Mouse (Mus musculus) heart, embryonic 14.5 days (tissue): ENCODE results near the gene Wdr47. TPM values are rescaled to one million over a fixed set of nuclear protein-coding genes. Genes with fewer than 3 reads are reported as not detected.

Source experiments
- ATAC-seq: fragments of 200-750 bp; cut with Nextera tagmentation; 2 replicates; pipeline ENCODE4 v1.8.0; 2017; ENCODE audit warnings: low read depth, moderate TSS enrichment; ENCODE audit not compliant: insufficient number of reproducible peaks, insufficient read depth, low FRiP score
- H3K27ac ChIP-seq, 2 experiments: fragments of 200-500 bp in 1 of 2; fragments of 300-500 bp in 1 of 2; sonication (generic) in 1 of 2; replicated peaks in 1 of 2; 2 replicates each; pipeline ENCODE4 v1.5.1; 2012 to 2014; ENCODE audit warnings: low read depth in 2 of 2, low read length in 2 of 2, control low read depth in 1 of 2, mild to moderate bottlenecking in 1 of 2, mixed read lengths in 1 of 2; ENCODE audit not compliant: control insufficient read depth in 1 of 2, insufficient read depth in 1 of 2
- H3K27me3 ChIP-seq: fragments of 300-500 bp; sonication (generic); 2 replicates; pipeline ENCODE4 v1.6.1; 2014; ENCODE audit warnings: mild to moderate bottlenecking, low read length, control low read depth; ENCODE audit not compliant: control insufficient read depth, insufficient read depth
- H3K36me3 ChIP-seq: fragments of 300-500 bp; sonication (generic); 2 replicates; pipeline ENCODE4 v1.6.1; 2014; ENCODE audit warnings: mild to moderate bottlenecking, control low read depth, low read length, mixed read lengths; ENCODE audit not compliant: control insufficient read depth, insufficient read depth
- H3K4me1 ChIP-seq, 2 experiments: fragments of 200-500 bp in 1 of 2; fragments of 300-500 bp in 1 of 2; sonication (generic) in 1 of 2; 2 replicates each; pipeline ENCODE4 v1.6.1; 2012 to 2014; ENCODE audit warnings: low read length in 2 of 2, control low read depth in 1 of 2, mixed read lengths in 1 of 2; ENCODE audit not compliant: control insufficient read depth in 2 of 2, insufficient read depth in 2 of 2
- H3K4me2 ChIP-seq: fragments of 300-500 bp; sonication (generic); 2 replicates; pipeline ENCODE4 v1.6.1; 2014; ENCODE audit warnings: mild to moderate bottlenecking, low read length
- H3K4me3 ChIP-seq, 2 experiments: fragments of 200-500 bp in 1 of 2; fragments of 300-500 bp in 1 of 2; sonication (generic) in 1 of 2; 2 replicates each; pipeline ENCODE4 v1.5.1; 2012 to 2014; ENCODE audit warnings: low read length in 2 of 2, mild to moderate bottlenecking in 2 of 2, control low read depth in 1 of 2, low read depth in 1 of 2, moderate library complexity in 1 of 2; ENCODE audit not compliant: control insufficient read depth in 1 of 2, insufficient read depth in 1 of 2
- H3K9ac ChIP-seq: fragments of 300-500 bp; sonication (generic); 2 replicates; pipeline ENCODE4 v1.6.1; 2014; ENCODE audit warnings: mild to moderate bottlenecking, low read length
- H3K9me3 ChIP-seq: fragments of 300-500 bp; sonication (generic); 2 replicates; pipeline ENCODE4 v1.6.1; 2016; ENCODE audit warnings: low read length, control low read depth; ENCODE audit not compliant: control insufficient read depth
- WGBS: fragments of 180-500 bp; shearing (Covaris S2); extraction: QIAGEN DNeasy Blood & Tissue Kit; methylation state at CpG from one replicate; pipeline ENCODE4 v1.1.7; 2014; 5-methylcytosine and 5-hydroxymethylcytosine counted together
- microRNA-seq: library from miRNA; unstranded; fragments of <30 nt; microRNA quantifications from one replicate; pipeline ENCODE4, GENCODE M21; 2016
- polyA plus RNA-seq: library from polyadenylated mRNA; unstranded; fragments of >200 nt; fragmentation: Nextera tagmentation; extraction: Ambion mirVana; gene quantifications from 2 replicates; pipeline ENCODE4 v1.2.1, GENCODE M21; 2014

The Wdr47 gene
- polyA plus RNA-seq, 1 experiment from 2014 or later, result 10.0 TPM

DNA sequence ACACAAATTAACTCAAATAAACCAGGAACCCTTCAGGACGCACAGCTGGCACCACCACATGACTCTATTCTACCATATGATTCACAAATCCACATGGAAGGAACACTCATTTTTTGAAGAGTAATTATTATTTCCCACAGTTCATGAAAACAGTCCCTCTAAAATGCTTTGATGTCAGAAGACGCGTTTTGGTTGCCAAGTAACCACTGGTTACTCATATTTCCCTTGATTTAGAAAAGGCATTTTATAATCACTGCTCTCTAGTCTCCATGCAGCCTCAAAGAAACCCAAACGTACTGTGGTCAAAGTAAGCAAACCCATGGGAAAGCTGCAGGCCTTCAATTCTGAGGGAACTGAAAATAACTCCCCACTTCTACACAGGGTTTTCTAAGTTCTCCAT, 98.9 kb downstream of the Wdr47 start:
- Histone ChIP-seq H3K36me3 (peaks cover 53% of the 10 kb centered on the region), H3K9ac (no peak overlapping the region), H3K4me2 (no peak overlapping the region), H3K4me3 (no peak overlapping the region), H3K27me3 (no peaks in the 10 kb centered on the region), H3K9me3 (no peaks in the 10 kb centered on the region), H3K27ac (no peak overlapping the region), H3K4me1 (no peaks in the 10 kb centered on the region)
- ATAC-seq, result no peak
- WGBS, result 85% methylated on average over 4 of the region's 4 CpGs

DNA sequence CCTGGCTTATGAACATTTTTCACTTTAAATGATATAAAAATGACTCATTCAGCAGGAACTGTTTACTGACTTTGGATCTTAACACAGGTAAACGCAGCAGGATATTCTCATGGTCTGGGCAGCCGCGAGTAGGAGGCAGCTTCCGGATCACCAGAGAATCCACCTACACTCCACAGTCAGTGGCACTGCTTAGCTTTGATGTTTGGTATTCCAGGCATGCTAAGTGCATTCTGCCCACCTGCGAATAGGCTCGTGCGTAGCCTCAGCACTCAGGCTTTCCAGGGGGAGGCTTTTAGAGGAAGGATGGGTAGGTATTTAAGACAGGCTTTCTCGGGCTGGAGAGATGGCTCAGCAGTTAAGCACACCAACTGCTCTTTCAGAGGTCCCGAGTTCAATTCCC, 103.2 kb downstream of the Wdr47 start:
- peaks cover 61% of the 10 kb centered on the region for H3K36me3 ChIP-seq
- no peak overlapping the region for H3K27ac ChIP-seq
- no peak overlapping the region for H3K4me2 ChIP-seq
- no peak overlapping the region for H3K4me3 ChIP-seq
- WGBS, result 52% methylated on average over 9 of the region's 9 CpGs
- no peak overlapping the region for H3K9ac ChIP-seq
- ATAC-seq, result no peak
- H3K9me3 ChIP-seq, result no peaks in the 10 kb centered on the region
- H3K27me3 ChIP-seq, result no peaks in the 10 kb centered on the region
- no peaks in the 10 kb centered on the region for H3K4me1 ChIP-seq

Small RNA genes lying within 50 kb of the gene (microRNA-seq; reads per million reads assigned to microRNA genes)
- not detected for gene Gm22860

Other genes with a start within 250 kb of the Wdr47 start
- 70.2 and 94.5 TPM in 2 replicates for gene Mybphl, start 226.4 kb upstream of the Wdr47 start, polyA plus RNA-seq
- gene Psrc1, start 207.4 kb upstream of the Wdr47 start, polyA plus RNA-seq, result 17.0 and 19.3 TPM in 2 replicates
- gene Celsr2, start 175.7 kb upstream of the Wdr47 start, polyA plus RNA-seq, result 2.5 and 3.1 TPM in 2 replicates
- 84.5 and 85.2 TPM in 2 replicates for gene Sars, start 146.1 kb upstream of the Wdr47 start, polyA plus RNA-seq
- not detected in 2 replicates for gene 1700013F07Rik, start 57.1 kb upstream of the Wdr47 start, polyA plus RNA-seq
- 0.73 and 0.80 TPM in 2 replicates for gene 5330417C22Rik, start 54.7 kb upstream of the Wdr47 start, polyA plus RNA-seq
- 32.1 and 35.6 TPM in 2 replicates for gene Tmem167b, start 28.8 kb upstream of the Wdr47 start, polyA plus RNA-seq
- 23.3 and 24.8 TPM in 2 replicates for gene Taf13, start 19.6 kb upstream of the Wdr47 start, polyA plus RNA-seq
- gene Clcc1, start 62.6 kb downstream of the Wdr47 start, polyA plus RNA-seq, result 45.9 and 48.3 TPM in 2 replicates
- gene Gpsm2, start 131.0 kb downstream of the Wdr47 start, polyA plus RNA-seq, result 27.5 and 30.4 TPM in 2 replicates
- not detected in 2 replicates for gene Aknad1, start 148.4 kb downstream of the Wdr47 start, polyA plus RNA-seq
- gene Stxbp3, start 249.2 kb downstream of the Wdr47 start, polyA plus RNA-seq, result 28.4 and 31.6 TPM in 2 replicates